Mouse (Mus musculus) ES-Bruce4 (cell line): ENCODE data around the gene Gm49395.

Experiments used
- CTCF ChIP-seq: IDR thresholded peaks from one replicate; pipeline ENCODE4 v1.8.1; 2011; ENCODE audit warnings: low read depth, low read length
- EP300 ChIP-seq: IDR thresholded peaks from 2 replicates; pipeline ENCODE4 v1.6.1; 2011; ENCODE audit warnings: low read depth, low read length; ENCODE audit not compliant: insufficient read depth
- POLR2A ChIP-seq: IDR thresholded peaks from one replicate; pipeline ENCODE4 v1.8.1; 2011; ENCODE audit warnings: low read length; ENCODE audit not compliant: insufficient read depth

DNA sequence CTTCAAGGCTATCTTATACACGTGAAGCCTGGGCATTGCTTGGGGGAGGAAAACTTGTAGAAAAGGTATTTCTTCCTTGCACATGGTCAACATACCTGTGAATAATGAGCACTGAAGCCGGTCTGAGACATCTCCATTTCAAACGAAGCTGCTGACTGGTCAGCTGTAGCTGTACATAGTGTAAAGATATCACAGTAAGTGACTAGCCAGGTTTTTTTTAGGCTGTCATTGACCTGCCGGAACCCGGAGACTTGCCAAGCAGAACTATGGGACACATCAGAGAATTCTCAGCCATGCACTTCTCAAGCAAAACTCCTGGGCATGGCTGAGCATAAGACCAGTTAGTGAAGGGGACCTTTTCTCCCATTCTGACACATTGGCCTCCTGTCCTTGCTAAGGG is 99.6 kb downstream of the Gm49395 start:
- TF ChIP-seq CTCF (no peak), EP300 (no peak), POLR2A (no peak)
